Mouse (Mus musculus) CH12.LX (cell line): ENCODE measurements around the gene Nipbl. TPM values are rescaled to one million over a fixed set of nuclear protein-coding genes. Genes with fewer than 3 reads are reported as not detected.

ENCODE experiments used
- DNase-seq: peaks from one replicate; pipeline ENCODE4 v3.0.0-alpha.2; 2013; ENCODE audit errors: extremely low read depth
- H3K27ac ChIP-seq: 2 replicates; pipeline ENCODE4 v1.5.1; 2012; ENCODE audit warnings: low read depth, mild to moderate bottlenecking, control low read depth, moderate library complexity; ENCODE audit not compliant: insufficient read depth
- H3K27me3 ChIP-seq: replicated peaks from 2 replicates; pipeline ENCODE3; 2012; ENCODE audit warnings: inconsistent platforms
- H3K36me3 ChIP-seq, 2 experiments: replicated peaks in 1 of 2; 2 replicates each; pipeline versions ENCODE3 to v1.6.1; 2012; ENCODE audit warnings: inconsistent platforms in 1 of 2, low read length in 1 of 2, mild to moderate bottlenecking in 1 of 2, mixed read lengths in 1 of 2, moderate library complexity in 1 of 2; ENCODE audit not compliant: control insufficient read depth in 1 of 2, insufficient read depth in 1 of 2
- H3K4me1 ChIP-seq, 2 experiments: 2 replicates each; pipeline ENCODE4 v1.6.1; 2012; ENCODE audit warnings: inconsistent platforms in 1 of 2, moderate library complexity in 1 of 2; ENCODE audit not compliant: insufficient read depth in 2 of 2, control insufficient read depth in 1 of 2
- H3K4me2 ChIP-seq: 2 replicates; pipeline ENCODE4 v1.6.1; 2012; ENCODE audit warnings: low read depth, mild to moderate bottlenecking, control low read depth; ENCODE audit not compliant: poor library complexity, insufficient read depth, severe bottlenecking
- H3K4me3 ChIP-seq, 3 experiments: fragments of 150-350 bp in 1 of 3; sonication (generic) in 1 of 3; replicated peaks in 1 of 3; 2 replicates each; pipeline versions ENCODE3 to v1.5.1; 2011 to 2012; ENCODE audit warnings: low read depth in 2 of 3, low read length in 2 of 3, mild to moderate bottlenecking in 2 of 3, moderate library complexity in 2 of 3, control low read depth in 1 of 3, improper control_type of control experiment in 1 of 3, inconsistent platforms in 1 of 3, mixed read lengths in 1 of 3; ENCODE audit not compliant: poor library complexity in 1 of 3
- H3K79me2 ChIP-seq: replicated peaks from 2 replicates; pipeline ENCODE4 v1.6.1; 2012; ENCODE audit warnings: mild to moderate bottlenecking, moderate library complexity; ENCODE audit not compliant: control insufficient read depth, poor library complexity, insufficient read depth, severe bottlenecking; ENCODE audit errors: extremely low read depth
- H3K9ac ChIP-seq: 2 replicates; pipeline ENCODE4 v1.6.1; 2012; ENCODE audit warnings: low read depth, mild to moderate bottlenecking, control low read depth, moderate library complexity; ENCODE audit not compliant: insufficient read depth
- H3K9me3 ChIP-seq: replicated peaks from 2 replicates; pipeline ENCODE3; 2012; ENCODE audit warnings: low read length, inconsistent platforms, mixed read lengths
- BHLHE40 ChIP-seq: IDR thresholded peaks from 2 replicates; pipeline ENCODE4 v1.6.1; 2011; ENCODE audit warnings: mild to moderate bottlenecking, low read depth, low read length, improper control_type of control experiment
- CHD1 ChIP-seq: IDR thresholded peaks from 2 replicates; pipeline ENCODE4 v1.6.1; 2012; ENCODE audit warnings: low read depth, low read length, improper control_type of control experiment, inconsistent platforms
- CHD2 ChIP-seq: IDR thresholded peaks from 2 replicates; pipeline ENCODE4 v1.6.1; 2011; ENCODE audit warnings: low read length, improper control_type of control experiment
- CTCF ChIP-seq, 2 experiments: IDR thresholded peaks in 1 of 2; conservative IDR thresholded peaks in 1 of 2; 2 replicates each; pipeline ENCODE4 v1.5.1; 2011 to 2012; ENCODE audit warnings: low read depth in 2 of 2, low read length in 2 of 2, improper control_type of control experiment in 1 of 2, inconsistent platforms in 1 of 2, mild to moderate bottlenecking in 1 of 2, moderate library complexity in 1 of 2
- E2F4 ChIP-seq: IDR thresholded peaks from 2 replicates; pipeline ENCODE4 v1.6.1; 2011; ENCODE audit warnings: low read depth, low read length, improper control_type of control experiment; ENCODE audit not compliant: insufficient replicate concordance
- ELF1 ChIP-seq: IDR thresholded peaks from 2 replicates; pipeline ENCODE4 v1.6.1; 2014; ENCODE audit warnings: low read depth, mild to moderate bottlenecking, inconsistent platforms, low read length, improper control_type of control experiment
- EP300 ChIP-seq: IDR thresholded peaks from 2 replicates; pipeline ENCODE4 v1.6.1; 2011; ENCODE audit warnings: low read length, improper control_type of control experiment
- ETS1 ChIP-seq: conservative IDR thresholded peaks from 2 replicates; pipeline ENCODE4 v1.6.1; 2012; ENCODE audit warnings: low read depth, mild to moderate bottlenecking, inconsistent platforms, low read length, improper control_type of control experiment, moderate library complexity
- IRF4 ChIP-seq: IDR thresholded peaks from 2 replicates; pipeline ENCODE4 v1.6.1; 2014; ENCODE audit warnings: low read depth, mild to moderate bottlenecking, inconsistent platforms, low read length, improper control_type of control experiment
- JUN ChIP-seq: IDR thresholded peaks from 2 replicates; pipeline ENCODE4 v1.6.1; 2011; ENCODE audit warnings: low read depth, mild to moderate bottlenecking, low read length, improper control_type of control experiment, moderate library complexity; ENCODE audit not compliant: insufficient read depth
- KAT2A ChIP-seq: IDR thresholded peaks from 2 replicates; pipeline ENCODE4 v1.6.1; 2012; ENCODE audit warnings: low read length, improper control_type of control experiment, inconsistent platforms; ENCODE audit not compliant: insufficient replicate concordance
- MAFK ChIP-seq: IDR thresholded peaks from 2 replicates; pipeline ENCODE4 v1.6.1; 2011; ENCODE audit warnings: low read length, improper control_type of control experiment; ENCODE audit not compliant: insufficient replicate concordance
- MAX ChIP-seq: IDR thresholded peaks from 2 replicates; pipeline ENCODE4 v1.6.1; 2011; ENCODE audit warnings: low read length, improper control_type of control experiment
- MAZ ChIP-seq: IDR thresholded peaks from 2 replicates; pipeline ENCODE4 v1.6.1; 2012; ENCODE audit warnings: low read depth, mild to moderate bottlenecking, inconsistent platforms, low read length, improper control_type of control experiment, moderate library complexity
- MEF2A ChIP-seq: IDR thresholded peaks from 2 replicates; pipeline ENCODE4 v1.6.1; 2014; ENCODE audit warnings: low read depth, mild to moderate bottlenecking, inconsistent platforms, low read length, improper control_type of control experiment, borderline replicate concordance
- MXI1 ChIP-seq: IDR thresholded peaks from 2 replicates; pipeline ENCODE4 v1.6.1; 2011; ENCODE audit warnings: mild to moderate bottlenecking, low read depth, low read length, improper control_type of control experiment
- MYC ChIP-seq: IDR thresholded peaks from 2 replicates; pipeline ENCODE4 v1.6.1; 2011; ENCODE audit warnings: low read depth, mild to moderate bottlenecking, improper control_type of control experiment, low read length
- NELFE ChIP-seq: IDR thresholded peaks from 2 replicates; pipeline ENCODE4 v1.6.1; 2011; ENCODE audit warnings: low read depth, low read length, improper control_type of control experiment
- NRF1 ChIP-seq: IDR thresholded peaks from 2 replicates; pipeline ENCODE4 v1.6.1; 2014; ENCODE audit warnings: low read depth, mild to moderate bottlenecking, inconsistent platforms, low read length, improper control_type of control experiment, moderate library complexity
- POLR2A ChIP-seq: IDR thresholded peaks from 2 replicates; pipeline ENCODE4 v1.6.1; 2011; ENCODE audit warnings: low read depth, mild to moderate bottlenecking, improper control_type of control experiment, low read length
- POLR2AphosphoS2 ChIP-seq: IDR thresholded peaks from 2 replicates; pipeline ENCODE4 v1.6.1; 2011; ENCODE audit warnings: low read depth, low read length, improper control_type of control experiment
- RAD21 ChIP-seq: IDR thresholded peaks from 2 replicates; pipeline ENCODE4 v1.6.1; 2011; ENCODE audit warnings: low read depth, mild to moderate bottlenecking, low read length, improper control_type of control experiment, moderate library complexity
- RCOR1 ChIP-seq: conservative IDR thresholded peaks from 2 replicates; pipeline ENCODE4 v1.6.1; 2012; ENCODE audit warnings: low read depth, mild to moderate bottlenecking, inconsistent platforms, low read length, improper control_type of control experiment
- SIN3A ChIP-seq: IDR thresholded peaks from 2 replicates; pipeline ENCODE4 v1.6.1; 2012; ENCODE audit warnings: low read length, improper control_type of control experiment, inconsistent platforms
- TBP ChIP-seq: conservative IDR thresholded peaks from 2 replicates; pipeline ENCODE4 v1.6.1; 2011; ENCODE audit warnings: low read depth, low read length, improper control_type of control experiment
- TCF12 ChIP-seq: IDR thresholded peaks from 2 replicates; pipeline ENCODE4 v1.6.1; 2014; ENCODE audit warnings: low read depth, mild to moderate bottlenecking, inconsistent platforms, low read length, improper control_type of control experiment
- UBTF ChIP-seq: IDR thresholded peaks from 2 replicates; pipeline ENCODE4 v1.6.1; 2012; ENCODE audit warnings: low read depth, mild to moderate bottlenecking, inconsistent platforms, low read length, improper control_type of control experiment, moderate library complexity
- ZC3H11A ChIP-seq: IDR thresholded peaks from 2 replicates; pipeline ENCODE4 v1.6.1; 2012; ENCODE audit warnings: low read depth, mild to moderate bottlenecking, inconsistent platforms, low read length, improper control_type of control experiment
- ZNF384 ChIP-seq: IDR thresholded peaks from 2 replicates; pipeline ENCODE4 v1.6.1; 2012; ENCODE audit warnings: low read depth, low read length, improper control_type of control experiment, inconsistent platforms
- dilution Hi-C: fragments of 300-500 bp; cut with MboI; formaldehyde crosslinking; loops from 2 replicates; pipeline ENCODE4 v1.14.3; 2020; ENCODE audit warnings: low sequenced_read_pairs; ENCODE audit not compliant: extremely low pct_unique_long_range_greater_than_20kb, extremely low pct_ligation_motif_present
- in situ Hi-C: fragments of 300-500 bp; cut with MboI; formaldehyde crosslinking; loops from 3 replicates; pipeline ENCODE4 v1.14.3; 2019; ENCODE audit warnings: low sequenced_read_pairs, low pct_ligation_motif_present, low pct_unique_long_range_greater_than_20kb, mixed read lengths
- polyA plus RNA-seq: library from polyadenylated mRNA; unstranded; fragments of >175 nt; gene quantifications from 2 replicates; pipeline ENCODE4 v1.2.1, GENCODE M21; 2012; ENCODE audit warnings: low read depth; ENCODE audit not compliant: insufficient read length
- total RNA-seq, 2 experiments: library from RNA; depleted of rRNA; stranded (reverse); fragments of 300-350 nt in 1 of 2; fragments of >200 nt in 1 of 2; gene quantifications; 2 replicates each; pipeline ENCODE4 v1.2.3; 2012 to 2014

Gene Nipbl
- total and polyA plus RNA-seq, 3 experiments = 16.3 to 30.8 (median 19.8) TPM

DNA sequence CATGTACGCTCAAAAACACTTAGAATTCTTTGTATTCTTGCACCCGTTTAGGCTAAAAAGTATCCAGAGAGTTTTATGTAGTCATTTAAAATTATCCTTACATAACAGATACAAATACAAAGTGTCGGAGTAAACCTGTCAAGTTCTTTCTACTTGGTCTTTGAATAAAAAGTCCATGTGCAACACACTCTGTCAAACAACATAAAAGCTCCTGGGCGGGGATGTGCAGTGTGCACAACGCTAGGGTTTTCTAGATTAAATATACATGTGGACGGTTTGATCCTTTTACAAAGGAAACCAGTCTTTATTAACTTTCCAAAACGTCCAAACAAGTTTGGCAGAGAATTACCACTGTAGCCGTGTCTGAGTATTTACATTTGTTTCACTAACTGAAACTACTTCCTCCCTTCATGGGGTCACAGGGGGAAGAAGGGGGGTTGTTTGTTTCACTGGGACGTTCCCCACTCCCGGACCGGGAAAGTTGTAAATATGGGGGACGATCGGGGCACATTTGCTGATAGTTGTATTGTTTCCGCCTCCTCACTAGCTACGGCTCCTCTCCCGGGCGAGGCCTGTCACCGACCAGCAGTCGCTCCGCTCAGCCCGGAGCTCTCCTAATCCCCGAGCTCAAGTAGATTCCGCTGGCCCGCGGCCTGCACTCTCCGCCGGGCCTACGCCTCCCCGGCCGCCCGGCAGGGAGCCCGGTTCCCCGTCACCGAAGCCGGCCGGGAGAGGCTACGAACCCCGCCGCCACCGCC is 916 bp downstream of the Nipbl start:
- peak; percentile 43 for DNase-seq
- peak overlapping the region; percentile 73 to 92 (median 79) for H3K4me3 ChIP-seq
- dilution Hi-C loops = no loop called here
- H3K9me3 ChIP-seq = no peaks in the 10 kb centered on the region
- TF ChIP-seq MAX (no peak), POLR2AphosphoS2 (no peak), JUN (no peak), RAD21 (no peak), CHD2 (no peak), RCOR1 (no peak), ELF1 (no peak), E2F4 (no peak), MXI1 (peak; percentile 53; the same call in 1 of the 2 replicates), ETS1 (no peak), SIN3A (peak; percentile 67; the same call in 1 of the 2 replicates), CHD1 (peak; percentile 56; the same call in 1 of the 2 replicates), MEF2A (no peak), TCF12 (no peak), BHLHE40 (no peak), EP300 (no peak), CTCF (conservative IDR thresholded peaks at IDR 0.05 in 1 of 2, IDR thresholded peaks at IDR 0.05 in 1 of 2; ENCODE audit: low read depth in 2 of 2, low read length in 2 of 2) (no peak), ZNF384 (no peak), POLR2A (no peak), UBTF (peak; percentile 100), TBP (no peak), MAFK (no peak), KAT2A (0 out of 2 replicates have a peak, but pooled peaks have one; percentile 17), NRF1 (no peak), ZC3H11A (no peak), IRF4 (no peak), NELFE (no peak), MYC (no peak), MAZ (no peak)
- TF ChIP-seq, all 38 proteins: peak for 5
- peak overlapping the region; percentile 97 for H3K9ac ChIP-seq
- H3K27ac ChIP-seq = peak overlapping the region; percentile 93
- in situ Hi-C loops = loop anchor here (10.0 kb wide), 3 partner anchors 59 to 171 kb away; no protein-coding TSS in a partner anchor
- H3K4me1 ChIP-seq = peaks cover 0 to 11% of the 10 kb centered on the region in 2 experiments; a peak in 2 of 4 replicates
- no peaks in the 10 kb centered on the region for H3K36me3 ChIP-seq
- peaks cover 38% of the 10 kb centered on the region for H3K79me2 ChIP-seq
- no peaks in the 10 kb centered on the region for H3K27me3 ChIP-seq
- H3K4me2 ChIP-seq = peak overlapping the region; percentile 18; the same call in 1 of the 2 replicates
